Mouse (Mus musculus) duodenum, adult 2 months (tissue): ENCODE measurements around the gene Dync2li1. TPM values are rescaled to one million over a fixed set of nuclear protein-coding genes. Genes with fewer than 3 reads are reported as not detected.

Experiments
- polyA plus RNA-seq: library from polyadenylated mRNA; depleted of rRNA; stranded (reverse); fragments of >200 nt; gene quantifications from 2 replicates; pipeline ENCODE4 v1.2.3, GENCODE M21; 2012; ENCODE audit warnings: low replicate concordance; rRNA removed

Dync2li1 gene
- 0.07 and 0.25 TPM in 2 replicates for polyA plus RNA-seq

GRCm38 (mm10) chr17:84626276-84626856 lies at the start of gene Dync2li1:
Dync2li1 (plus strand) TSS chr17:84626496.

GRCm38 (mm10) chr17:84675951-84676366 lies 49.7 kb downstream of the Dync2li1 start, which contains the start of gene Abcg8:
Abcg8 (plus strand) TSS chr17:84676302.

GRCm38 (mm10) chr17:84682734-84683717 lies 56.7 kb downstream of the Dync2li1 start, which contains the start of gene Abcg5:
Abcg5 (minus strand) TSS chr17:84683011.

Other genes starting within 250 kb of the Dync2li1 start
- gene Thada, start 160.3 kb upstream of the Dync2li1 start, polyA plus RNA-seq = 0.96 and 3.8 TPM in 2 replicates
- gene Plekhh2, start 114.6 kb upstream of the Dync2li1 start, polyA plus RNA-seq = 0.87 and 2.6 TPM in 2 replicates
- 109 and 272 TPM in 2 replicates for gene Abcg8, start 49.8 kb downstream of the Dync2li1 start, polyA plus RNA-seq
- 150 and 303 TPM in 2 replicates for gene Abcg5, start 56.5 kb downstream of the Dync2li1 start, polyA plus RNA-seq
- gene Lrpprc, start 164.3 kb downstream of the Dync2li1 start, polyA plus RNA-seq = 4.0 and 9.9 TPM in 2 replicates